Mouse (Mus musculus) bone marrow macrophage, adult 2 months (primary cell): ENCODE data around the gene Ahrr.

Experiments
- CTCF ChIP-seq: IDR thresholded peaks from 2 replicates; pipeline ENCODE4 v1.5.1; 2012; ENCODE audit warnings: low read depth, mild to moderate bottlenecking, low read length, moderate library complexity
- POLR2A ChIP-seq: IDR thresholded peaks from 2 replicates; pipeline ENCODE4 v1.6.1; 2012; ENCODE audit warnings: mild to moderate bottlenecking, low read depth, low read length, borderline replicate concordance

DNA sequence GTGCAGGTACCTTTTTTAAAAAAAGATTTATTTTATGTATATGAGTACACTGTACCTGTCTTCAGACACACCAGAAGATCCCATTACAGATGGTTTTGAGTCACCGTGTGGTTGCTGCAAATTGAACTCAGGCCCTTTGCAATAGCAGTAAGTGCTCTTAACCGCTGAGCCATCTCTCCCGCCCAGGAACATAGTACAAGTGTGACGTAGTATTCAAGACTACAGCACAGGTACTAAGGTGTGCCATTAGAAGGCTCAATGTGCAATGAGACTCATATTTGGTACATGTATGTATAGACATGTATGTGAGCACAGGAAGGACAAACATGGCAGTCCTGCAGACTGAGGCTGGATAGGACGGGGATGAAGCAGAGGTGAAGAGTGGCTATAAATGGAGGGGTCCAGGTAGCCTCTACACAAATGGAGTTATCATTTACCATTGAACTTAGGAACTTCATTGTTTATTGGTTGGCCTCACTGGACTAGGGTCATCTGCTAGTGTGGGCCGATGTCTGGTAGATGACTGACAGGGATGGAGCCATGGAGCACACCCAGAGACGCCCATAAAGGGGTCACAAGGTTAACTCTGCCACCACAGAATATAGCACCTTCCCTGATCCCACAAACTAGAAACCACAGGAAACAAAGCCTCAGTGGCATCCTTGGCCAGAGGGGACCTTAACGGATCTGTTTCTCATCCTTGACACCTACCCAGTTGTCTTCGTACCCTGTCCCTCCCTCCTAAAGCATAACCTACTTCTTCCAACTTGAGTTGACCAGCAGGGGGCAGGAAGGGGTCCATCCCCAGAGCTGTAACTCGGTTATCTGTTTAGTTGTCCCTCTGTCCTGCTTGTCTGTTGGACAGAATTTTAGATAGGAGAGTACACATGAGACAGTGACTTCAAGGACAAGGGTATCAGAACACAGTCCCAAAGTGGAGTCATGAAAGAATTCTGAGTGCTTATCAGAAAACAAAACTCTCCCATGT, 10.2 kb upstream of the Ahrr start:
- TF ChIP-seq CTCF (0 out of 2 replicates have a peak, but pooled peaks have one; percentile 17), POLR2A (no peak)
